Mouse (Mus musculus) kidney, adult 8-10 months (tissue): ENCODE data around the gene Sppl3.

Experiments used
- DNase-seq, 2 experiments: peaks; one replicate each; pipeline ENCODE4 v3.0.0; 2022

The Sppl3 gene

DNA sequence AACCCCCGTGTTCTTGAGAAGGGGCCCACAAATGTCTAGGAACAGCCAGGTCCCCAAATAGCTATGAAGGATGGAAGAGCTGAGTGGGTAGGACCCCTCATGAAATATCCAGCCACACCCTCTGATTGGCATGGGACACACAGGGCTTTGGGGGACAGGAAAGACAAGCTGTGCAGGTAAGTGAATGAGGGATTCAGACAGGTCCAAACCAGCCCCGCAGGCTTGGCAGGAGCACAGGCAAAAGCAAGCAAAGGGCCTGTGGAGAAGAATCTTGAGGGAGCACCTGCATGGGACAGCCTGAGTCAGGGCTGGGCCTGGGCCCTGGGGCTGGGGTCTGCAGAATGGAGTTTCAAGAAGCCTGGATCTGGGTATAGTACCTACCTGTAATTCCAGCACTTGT is 10.4 kb upstream of the Sppl3 start:
- no peak for DNase-seq

GRCm38 (mm10) chr5:115001464-115001863 is 9.5 kb upstream of the Sppl3 start:
- DNase-seq = no peak

GRCm38 (mm10) chr5:115002781-115003180 is 8.2 kb upstream of the Sppl3 start:
- no peak for DNase-seq

GRCm38 (mm10) chr5:115003224-115003873 is 7.6 kb upstream of the Sppl3 start:
- DNase-seq = no peak

DNA sequence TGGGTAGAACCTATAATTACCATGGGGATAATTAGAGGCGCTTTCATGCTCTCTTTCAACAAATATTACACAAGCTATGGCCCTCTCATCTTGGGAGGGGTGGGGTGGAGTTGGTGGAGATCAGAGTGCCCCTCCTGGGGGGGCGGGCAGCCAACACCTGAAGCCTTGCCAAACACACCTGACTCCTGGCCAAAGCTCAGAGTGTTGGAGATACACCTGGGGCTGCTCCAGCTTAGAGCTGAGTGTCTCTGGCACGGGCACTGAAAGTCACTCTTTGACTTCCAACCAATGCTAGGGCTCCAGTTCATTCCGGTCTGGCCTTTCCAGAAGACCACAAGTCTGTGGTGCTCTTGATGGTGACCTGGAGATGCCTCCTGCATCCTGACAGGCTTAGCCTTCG is 3.2 kb upstream of the Sppl3 start:
- no peak for DNase-seq

- no peak for DNase-seq
These were observed 2.6 kb upstream of the Sppl3 start for GRCm38 (mm10) chr5:115008307-115008706.

DNA sequence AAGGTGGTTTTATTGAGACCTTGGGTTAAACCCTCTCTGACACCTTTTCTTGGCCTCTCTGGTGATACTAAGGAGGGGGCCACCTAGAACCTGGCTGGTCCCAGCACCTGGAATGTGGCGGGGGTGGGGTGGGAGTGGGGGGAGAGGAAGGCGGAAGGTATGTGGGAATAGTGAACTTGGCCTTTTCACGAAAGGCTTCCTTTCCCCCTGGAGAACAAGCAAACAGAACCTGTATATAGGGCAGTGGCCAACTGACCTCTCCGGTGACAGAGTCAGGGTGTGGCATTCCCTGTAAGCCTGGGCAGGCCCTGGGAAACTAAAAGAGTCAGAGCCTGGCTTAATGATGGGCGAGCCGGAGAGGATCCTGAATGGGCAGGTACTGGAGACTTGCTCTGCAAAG is 1.8 kb upstream of the Sppl3 start:
- DNase-seq = no peak

DNA sequence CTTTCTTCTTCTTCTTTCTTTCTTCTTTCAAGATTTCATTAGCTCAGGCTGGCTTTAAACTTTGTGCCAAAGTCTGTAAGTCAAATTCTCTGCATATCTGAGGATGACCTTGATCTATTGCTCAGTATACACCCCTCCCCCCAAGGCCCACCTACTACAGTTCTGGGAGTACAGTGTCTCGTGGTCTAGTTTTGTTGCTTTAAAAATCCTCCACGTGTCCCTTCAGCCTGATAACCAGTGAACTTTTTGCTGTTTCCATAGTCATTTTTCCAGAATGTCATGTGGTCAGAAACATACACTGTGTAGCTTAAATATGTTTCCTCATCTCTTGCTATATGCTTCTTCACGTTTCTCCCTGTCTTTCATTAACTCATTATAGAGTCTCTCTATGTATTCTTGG is 976 bp upstream of the Sppl3 start:
- DNase-seq = no peak

DNA sequence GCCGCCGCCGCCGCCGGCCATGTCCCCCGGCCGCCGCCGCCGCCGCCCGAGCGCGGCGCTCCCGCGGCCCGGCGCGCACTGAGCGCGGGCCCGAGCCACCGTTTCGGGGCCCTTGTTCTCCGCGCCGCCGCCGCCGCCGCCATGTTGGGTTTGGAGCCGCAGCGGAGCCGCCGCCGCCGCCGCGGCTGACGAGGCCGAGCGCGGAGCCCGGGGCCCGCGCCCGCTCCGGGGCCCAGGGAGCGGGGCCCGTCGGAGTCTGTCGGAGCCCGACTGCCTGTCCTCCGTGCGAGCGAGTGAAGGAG is 231 bp downstream of the Sppl3 start:
- DNase-seq = no peak

DNA sequence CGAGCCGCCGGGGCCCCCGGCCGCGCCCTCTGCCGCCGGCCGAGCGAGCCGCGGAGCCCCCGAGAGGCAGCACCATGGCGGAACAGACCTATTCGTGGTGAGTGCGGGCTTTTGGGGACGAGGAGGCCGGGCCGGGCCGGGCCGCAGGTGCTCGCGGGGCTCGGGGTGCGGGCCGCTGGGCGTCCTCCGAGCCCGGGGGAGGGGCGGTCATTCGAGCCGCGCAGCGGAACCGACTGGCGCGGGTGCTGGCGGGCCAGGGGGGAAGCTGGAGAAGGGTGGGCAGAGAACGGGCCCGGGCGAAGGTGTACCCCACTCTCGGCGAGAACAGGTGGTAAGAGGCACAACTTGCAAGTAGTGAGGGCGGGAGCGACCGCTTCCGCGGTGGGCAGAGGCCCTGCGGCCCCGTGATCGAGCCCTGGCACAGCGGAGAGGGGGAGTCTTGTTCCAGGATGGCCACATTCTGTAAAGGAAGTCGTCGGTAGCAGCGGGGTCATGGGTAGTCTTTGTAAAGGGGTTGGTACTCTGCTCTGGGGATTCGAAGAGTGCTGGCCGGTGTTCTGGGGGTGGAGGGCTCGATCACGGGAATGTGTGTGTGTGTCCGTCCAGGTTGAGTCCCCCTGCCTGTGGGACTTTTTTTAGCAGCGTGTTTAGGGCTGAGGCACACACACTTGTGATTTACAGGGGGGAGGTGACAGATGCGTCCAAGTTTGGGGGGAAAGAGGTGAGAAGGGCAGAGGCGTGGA is 753 bp downstream of the Sppl3 start:
- DNase-seq = peak; percentile 34 to 39

DNA sequence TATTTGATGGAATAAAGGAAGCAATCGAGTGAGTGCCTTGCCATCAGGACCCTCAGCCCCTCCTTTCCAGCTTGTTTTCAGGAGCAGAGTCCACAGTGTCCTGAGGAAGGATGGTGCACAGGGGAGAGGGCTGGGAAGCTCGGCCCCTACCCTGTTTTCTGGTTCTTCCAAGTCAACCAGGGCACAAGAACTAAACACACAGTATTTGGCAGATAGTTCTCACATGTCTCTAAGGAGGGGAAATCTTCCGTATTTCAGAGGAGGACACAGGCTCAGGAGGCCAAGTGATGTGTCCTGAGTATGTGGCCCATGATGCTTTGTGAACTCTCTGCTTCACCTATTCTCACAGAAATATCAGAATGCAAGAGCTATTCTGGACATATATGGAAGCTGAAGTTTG is 2.5 kb downstream of the Sppl3 start:
- no peak for DNase-seq

- no peak for DNase-seq
These were observed 3.6 kb downstream of the Sppl3 start for GRCm38 (mm10) chr5:115014570-115014969.

- no peak for DNase-seq
These were observed 4.2 kb downstream of the Sppl3 start for GRCm38 (mm10) chr5:115015121-115015520.

DNA sequence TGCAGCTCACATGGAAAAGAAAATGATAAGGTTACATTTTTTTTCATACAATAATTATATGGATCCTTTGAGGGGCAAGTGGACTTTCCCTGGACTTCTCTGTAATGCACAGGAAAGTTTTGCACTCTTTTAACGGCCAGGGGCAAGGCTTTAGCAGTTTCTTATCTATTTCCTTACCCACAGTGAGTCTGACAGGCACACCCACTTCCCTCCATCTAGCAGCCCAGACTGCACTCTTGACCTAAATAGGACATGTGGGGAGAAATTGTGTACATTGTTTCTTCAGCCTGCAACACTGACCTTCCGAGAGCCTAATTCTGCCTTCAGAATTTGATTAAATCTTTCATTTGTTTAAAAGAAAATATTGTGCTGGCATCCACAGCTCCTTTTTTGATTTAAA is 7.3 kb downstream of the Sppl3 start:
- no peak for DNase-seq

DNA sequence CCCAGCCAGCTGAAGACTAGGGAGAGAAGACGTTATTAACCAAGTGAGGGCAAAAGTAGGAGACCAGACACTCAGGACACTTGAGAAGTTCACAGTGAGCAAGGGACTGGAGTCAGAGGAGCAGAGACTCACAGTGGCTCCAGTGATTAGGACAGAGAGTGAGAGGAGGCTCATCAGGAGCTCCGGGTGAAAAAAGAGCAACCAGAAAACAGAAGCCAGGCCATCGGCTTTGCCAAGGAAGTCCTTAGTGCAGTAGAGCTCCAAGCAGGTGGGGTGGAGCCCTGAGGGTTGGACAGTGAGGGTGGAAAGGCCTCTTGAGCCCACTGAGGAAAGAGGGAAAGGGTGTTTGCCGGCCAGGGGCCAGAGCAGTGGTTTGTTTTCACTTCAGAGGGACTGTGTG is 7.9 kb downstream of the Sppl3 start:
- DNase-seq = no peak

DNA sequence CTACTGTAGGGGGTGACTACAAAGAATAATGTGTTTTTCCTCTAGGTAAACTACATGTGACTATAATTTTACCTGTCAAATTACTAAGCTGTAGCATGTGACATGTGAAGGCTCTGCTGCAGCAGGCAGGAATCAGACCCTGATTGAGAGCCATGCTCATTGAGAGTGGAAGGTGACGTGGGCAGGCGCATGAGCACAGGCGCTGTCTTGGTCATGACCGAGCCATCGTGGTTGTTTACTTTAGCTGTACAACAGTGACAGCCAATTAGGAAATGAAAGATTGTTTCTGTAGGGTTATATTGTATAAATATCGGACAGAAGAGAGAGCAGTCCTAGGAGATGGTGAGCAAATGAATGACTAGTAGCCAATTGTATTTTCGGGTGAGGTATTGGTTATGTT is 11.1 kb downstream of the Sppl3 start:
- DNase-seq = no peak

- no peak for DNase-seq
These were observed 15.2 kb downstream of the Sppl3 start for GRCm38 (mm10) chr5:115026170-115026569.

DNA sequence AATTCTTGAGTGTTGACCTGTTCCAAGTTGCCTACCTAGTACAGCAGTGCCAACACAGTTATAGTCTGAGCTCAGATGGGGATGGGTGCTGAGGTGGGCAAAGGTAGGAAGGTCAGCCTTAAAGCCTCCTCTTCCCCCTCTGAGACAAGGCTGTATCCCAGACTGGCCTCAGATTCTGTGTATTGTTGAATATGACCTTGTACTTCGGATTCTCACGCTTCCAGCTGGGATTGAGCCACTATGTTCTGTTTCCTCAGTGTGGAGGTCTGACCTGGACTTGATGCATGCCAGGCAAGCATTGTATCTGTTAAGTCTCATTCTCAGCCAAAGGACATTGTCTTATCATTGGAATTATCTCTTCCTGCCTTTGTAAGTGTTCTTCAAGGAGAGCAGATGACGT is 16.2 kb downstream of the Sppl3 start:
- no peak for DNase-seq

DNA sequence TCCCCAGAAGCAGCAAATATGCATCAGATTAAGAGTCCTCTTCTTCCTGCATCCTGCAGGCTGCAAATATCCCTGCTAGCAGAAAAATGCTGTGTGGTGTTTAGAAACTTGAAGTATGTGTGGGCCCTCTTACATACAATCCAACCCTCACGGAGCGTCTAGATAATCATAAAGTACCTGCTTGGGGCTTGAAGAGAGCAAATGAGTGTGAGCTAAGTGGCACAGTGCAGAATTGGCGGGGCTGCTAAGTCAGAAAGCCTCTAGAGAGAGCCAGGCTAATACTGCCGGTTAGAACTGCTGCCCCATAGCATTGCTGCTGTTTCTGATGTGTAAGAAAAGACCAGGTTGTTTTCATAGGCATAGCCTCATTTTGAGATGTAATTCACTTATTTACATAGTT is 18.0 kb downstream of the Sppl3 start:
- DNase-seq = no peak

DNA sequence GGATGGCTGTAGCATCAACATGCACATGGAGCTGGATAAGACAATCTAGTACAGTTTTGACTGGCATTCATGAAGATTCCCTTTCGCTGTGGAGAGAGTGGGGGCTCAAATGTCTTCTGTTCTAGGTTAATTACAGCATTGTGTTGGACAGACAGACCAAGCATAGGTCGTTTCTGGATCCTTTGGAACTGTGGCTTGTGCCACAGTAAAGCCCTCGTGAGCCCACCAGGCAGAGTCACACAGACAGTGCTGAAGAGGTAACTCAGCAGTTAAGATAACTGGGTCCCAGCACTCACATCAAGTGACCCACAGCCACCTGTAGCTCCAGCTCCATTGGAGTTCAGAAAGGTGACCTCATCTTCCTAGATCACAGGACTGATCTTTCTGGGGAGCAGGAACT is 18.6 kb downstream of the Sppl3 start:
- DNase-seq = no peak

GRCm38 (mm10) chr5:115031576-115031975 is 20.6 kb downstream of the Sppl3 start:
- DNase-seq = no peak

GRCm38 (mm10) chr5:115032620-115033019 is 21.7 kb downstream of the Sppl3 start:
- DNase-seq = peak in 1 of 2 experiments; percentile 51

DNA sequence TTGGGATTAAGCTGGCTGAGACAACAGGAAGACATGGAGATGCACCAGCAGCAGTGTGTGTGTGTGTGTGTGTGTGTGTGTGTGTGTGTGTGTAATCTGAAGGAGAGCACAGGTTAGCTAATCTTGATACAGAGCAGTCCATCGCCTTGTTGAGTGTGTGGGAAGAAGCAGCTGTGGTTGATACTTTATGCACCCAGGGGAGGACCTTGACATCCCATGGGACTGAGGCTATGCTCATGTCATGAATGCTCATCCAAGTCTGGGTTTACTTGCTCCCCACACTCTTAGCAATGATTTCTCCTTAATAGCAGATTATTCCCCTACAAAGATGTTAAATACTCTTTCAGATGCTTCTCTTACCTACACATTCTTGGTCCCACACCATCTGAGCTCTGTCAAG is 24.3 kb downstream of the Sppl3 start:
- no peak for DNase-seq

DNA sequence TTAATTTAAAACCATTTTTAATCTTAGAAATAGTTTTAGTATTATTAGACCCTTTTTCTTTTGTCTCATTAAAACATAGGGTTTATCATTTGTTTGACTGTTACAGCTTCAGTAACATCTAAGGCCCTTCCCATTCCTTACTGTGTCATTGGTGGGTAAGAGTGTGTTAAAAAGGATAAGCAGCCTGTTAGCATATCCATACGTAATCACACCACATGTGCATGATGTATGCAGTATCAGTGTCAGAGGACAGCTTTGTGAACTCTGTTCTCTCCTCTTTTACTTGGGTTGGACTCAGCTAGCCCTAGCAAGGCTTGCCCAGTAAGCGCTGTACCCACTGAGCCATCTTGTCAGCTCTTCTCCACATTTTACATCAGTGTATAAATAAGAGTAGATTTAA is 26.2 kb downstream of the Sppl3 start:
- no peak for DNase-seq

DNA sequence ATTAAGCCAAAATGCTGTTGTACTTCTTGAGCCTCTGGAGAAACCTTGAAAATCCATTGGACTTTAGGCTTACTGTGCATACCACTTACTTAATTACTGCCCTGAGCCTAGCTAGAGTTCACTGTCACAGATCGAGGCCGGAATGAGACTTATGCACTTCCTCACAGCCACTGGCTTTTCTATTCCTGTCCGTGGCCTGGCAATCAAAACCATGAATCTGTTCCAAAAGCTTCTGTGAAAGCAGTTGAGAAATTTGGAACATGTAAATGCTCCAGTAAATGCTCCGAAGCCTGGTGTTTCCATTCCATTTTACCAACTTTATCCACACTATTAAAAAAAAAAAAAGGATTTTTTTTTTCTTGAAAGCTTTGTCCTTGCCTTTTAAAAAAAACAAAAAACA is 29.8 kb downstream of the Sppl3 start:
- peak; percentile 36 to 42 for DNase-seq
